Mouse (Mus musculus): ENCODE measurements around the gene Jmjd1c.

Jmjd1c gene

GRCm38 (mm10) chr10:67137437-67137836, 41.5 kb downstream of the Jmjd1c start:
- DNase-seq, result no peak

GRCm38 (mm10) chr10:67143661-67144060, 47.7 kb downstream of the Jmjd1c start:
- DNase-seq, result no peak

GRCm38 (mm10) chr10:67144269-67144668, 48.3 kb downstream of the Jmjd1c start:
- no peak for DNase-seq

DNA sequence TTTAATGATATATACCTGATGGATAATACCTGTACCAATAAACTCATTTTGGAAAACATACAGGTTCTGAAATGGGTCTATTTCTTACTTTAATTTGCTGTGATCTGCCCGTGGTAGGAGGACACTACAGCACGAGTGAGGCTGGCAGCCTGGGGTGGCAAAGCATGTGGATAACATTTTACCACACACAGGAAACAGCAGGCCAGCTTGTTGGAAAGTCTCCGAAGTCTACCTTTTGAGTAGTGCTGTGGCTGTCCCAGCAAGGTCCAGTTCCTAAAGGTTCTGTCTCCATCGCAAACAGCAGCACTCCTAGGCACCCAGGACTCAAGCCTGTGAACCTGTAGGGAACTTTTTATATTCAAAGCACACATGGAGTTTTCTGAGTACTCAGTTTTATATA, 49.7 kb downstream of the Jmjd1c start:
- no peak for DNase-seq

DNA sequence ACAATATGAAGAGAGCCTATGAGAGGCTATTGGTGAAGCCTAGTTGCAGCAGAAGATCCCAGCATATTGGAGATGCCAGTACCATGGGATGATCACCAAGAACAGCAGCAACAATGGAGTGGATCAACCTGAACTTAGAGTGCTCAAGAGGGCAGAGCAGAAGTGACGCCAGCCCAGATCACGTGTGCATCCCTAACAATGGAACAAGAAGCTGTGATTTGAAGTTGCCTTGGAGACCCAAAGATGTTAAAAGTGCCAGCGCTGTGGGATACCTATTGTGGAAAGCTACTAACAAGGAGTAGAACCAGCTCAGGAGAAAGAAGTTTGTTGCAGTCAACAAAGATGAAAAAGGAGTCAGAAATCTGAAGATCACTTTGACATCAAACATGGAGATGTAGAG, 55.8 kb downstream of the Jmjd1c start:
- DNase-seq, result no peak

GRCm38 (mm10) chr10:67154647-67155046, 58.7 kb downstream of the Jmjd1c start:
- DNase-seq, result no peak

- no peak for DNase-seq
These were observed 78.1 kb downstream of the Jmjd1c start for GRCm38 (mm10) chr10:67174049-67174448.

GRCm38 (mm10) chr10:67176031-67176430, 80.1 kb downstream of the Jmjd1c start:
- no peak for DNase-seq

GRCm38 (mm10) chr10:67176932-67177331, 81.0 kb downstream of the Jmjd1c start:
- DNase-seq, result no peak

DNA sequence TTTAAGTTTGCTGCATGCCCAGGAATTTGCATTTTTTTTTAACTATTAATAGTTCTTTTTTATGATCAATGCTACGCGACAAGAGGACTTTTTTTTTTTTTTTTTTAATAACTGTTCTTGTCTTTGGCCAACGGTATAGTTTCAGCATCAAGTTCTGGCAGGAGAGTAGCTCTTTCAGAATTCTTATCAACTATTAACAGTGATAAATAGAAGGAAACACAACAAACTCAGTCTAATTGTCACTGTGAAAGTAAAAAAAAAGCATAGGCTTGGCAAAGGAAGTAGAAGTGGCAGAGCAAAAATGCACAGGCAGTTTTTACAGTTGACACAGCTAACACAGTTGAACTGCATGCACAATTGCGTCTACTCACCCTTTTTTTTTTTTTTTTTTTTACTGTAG, 81.5 kb downstream of the Jmjd1c start:
- no peak for DNase-seq

- DNase-seq, result no peak
These were observed 84.1 kb downstream of the Jmjd1c start for GRCm38 (mm10) chr10:67180021-67180420.

- no peak for DNase-seq
These were observed 84.9 kb downstream of the Jmjd1c start for GRCm38 (mm10) chr10:67180799-67181198.

- peak; percentile 65 to 68 for DNase-seq
These were observed 86.7 kb downstream of the Jmjd1c start for GRCm38 (mm10) chr10:67182651-67183050.

DNA sequence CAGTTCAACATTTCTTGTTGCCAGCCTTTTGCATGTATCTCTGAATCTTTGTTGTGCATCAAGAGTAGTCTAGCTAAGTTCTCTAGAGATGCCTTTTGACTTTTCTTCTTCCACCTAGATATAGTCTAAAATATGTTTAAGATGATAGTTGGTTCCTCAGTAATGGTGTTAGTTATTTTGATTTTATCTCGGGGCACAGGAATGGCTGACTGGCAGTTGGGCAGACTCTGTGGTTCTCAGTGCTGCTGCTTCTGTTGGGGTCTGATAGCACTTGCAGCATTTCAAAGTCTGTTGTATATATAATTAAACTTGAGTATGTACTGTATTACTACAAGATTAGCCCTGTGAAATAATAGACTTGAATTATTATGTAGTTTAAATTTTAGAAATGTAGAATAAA, 87.2 kb downstream of the Jmjd1c start:
- DNase-seq, result no peak

DNA sequence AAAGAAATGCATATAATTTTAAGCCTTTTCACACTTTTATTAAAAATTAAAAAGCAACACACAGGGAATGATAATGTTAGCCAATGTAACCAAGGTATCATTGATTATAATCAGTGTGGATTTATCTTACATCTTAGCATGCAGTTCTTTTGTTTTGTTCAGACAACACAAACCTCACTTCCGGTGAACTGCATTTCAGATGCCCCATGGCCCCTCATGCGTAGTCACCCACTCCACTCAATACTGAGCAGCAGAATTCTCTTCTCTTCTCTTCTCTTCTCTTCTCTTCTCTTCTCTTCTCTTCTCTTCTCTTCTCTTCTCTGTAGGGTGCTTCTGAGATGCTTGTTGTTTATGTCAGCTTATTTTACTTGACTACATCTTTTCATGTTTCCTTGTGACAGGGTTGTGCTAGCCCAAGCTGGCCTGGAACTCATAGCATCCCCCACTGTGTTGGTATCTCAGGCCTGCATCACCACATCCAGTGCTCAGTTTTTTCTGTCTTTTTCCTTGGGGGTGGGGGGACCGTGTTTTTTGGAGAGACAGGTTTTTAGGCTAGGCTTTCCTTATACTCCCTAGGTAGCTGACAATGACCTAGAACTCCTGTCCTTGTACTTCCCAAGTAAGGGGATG, 88.6 kb downstream of the Jmjd1c start:
- DNase-seq, result peak in 1 of 2 experiments; percentile 37

DNA sequence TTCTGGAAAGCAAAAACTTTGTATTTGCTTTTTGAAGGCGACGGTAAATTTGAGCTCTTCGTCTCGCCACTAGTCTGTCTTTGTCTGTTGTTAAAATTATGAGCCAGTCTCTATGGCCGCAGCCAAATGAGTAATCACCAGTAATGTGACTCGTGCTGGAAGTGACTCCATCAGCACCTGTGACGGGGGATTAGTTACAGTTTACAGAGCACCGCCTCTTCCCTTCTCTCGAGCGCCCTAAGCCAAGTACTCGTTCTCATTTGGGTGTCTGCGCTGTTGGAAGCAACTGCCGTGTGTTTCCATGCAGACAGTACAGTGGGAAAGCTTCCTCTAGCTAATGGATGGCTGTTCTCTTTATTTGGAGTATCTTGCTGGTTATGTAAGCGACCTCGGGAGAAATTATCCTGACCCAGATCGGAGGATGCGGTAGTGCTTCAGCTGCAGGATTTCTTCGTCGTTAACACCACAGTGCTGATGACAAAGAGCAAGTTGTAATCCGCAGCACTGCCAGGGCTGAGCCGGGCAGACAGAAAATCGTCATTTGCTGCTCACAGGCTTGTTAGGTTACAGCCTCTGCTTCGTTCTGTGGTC, 89.7 kb downstream of the Jmjd1c start:
- peak; percentile 78 to 82 for DNase-seq

- DNase-seq, result no peak
These were observed 90.6 kb downstream of the Jmjd1c start for GRCm38 (mm10) chr10:67186489-67186888.

DNA sequence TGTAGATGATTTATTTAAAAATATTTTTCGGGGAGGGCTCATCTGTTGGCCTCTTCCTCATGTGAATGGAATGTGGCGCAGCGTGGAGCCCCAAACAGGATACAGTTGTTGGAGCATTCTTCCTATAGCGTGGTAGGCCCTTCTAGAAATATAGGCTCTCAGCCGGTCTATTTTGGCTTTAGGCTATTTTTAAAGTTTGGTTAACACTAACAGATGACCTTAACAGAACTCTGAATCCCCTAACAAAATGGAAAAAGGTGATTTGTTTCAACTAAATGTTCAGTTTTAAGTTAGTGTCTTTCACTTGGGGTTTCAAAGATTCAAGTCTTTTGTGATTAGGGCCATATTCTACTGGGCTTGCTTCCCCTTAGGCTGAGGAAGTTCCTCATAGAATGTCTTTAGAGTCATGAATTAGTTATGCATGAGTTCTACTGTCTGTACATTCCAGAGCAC, 91.1 kb downstream of the Jmjd1c start:
- peak; percentile 40 to 49 for DNase-seq

DNA sequence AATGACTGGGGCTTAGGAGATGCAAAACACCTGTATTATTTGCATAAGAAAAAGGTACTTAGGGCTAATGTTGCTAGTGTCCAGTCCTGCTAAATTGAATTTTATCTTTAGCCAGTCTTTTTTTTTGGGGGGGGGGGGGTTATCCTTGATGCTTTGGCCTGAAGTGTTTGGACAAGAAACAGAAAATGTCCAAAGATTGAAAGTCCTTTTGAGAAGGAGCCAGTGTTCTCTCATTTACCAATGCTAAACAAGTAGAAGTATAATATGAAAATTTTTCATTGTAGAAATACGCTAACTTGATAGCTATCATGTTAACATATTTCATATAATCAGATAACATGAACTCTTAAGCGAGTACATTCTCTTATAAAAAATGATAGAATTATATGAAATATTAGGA, 92.0 kb downstream of the Jmjd1c start:
- DNase-seq, result no peak

DNA sequence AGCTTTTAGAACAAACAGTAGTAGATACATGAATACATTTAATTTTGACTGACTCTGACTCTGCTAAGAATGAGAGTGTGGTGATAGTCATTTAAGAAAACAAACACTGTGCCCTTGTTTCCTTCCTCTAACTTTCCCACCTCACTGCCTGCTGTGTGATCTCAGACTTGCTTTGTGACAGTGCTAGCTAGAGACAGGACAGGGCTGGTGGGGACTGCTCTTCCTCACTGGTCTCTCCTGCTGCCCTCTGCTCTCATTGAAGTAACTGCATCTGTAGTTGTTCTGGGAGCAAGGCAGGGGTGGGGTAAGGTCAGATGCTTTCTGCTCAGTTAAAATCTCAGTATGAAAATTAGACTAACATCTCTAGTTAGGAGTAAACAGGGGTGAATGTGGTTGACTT, 93.1 kb downstream of the Jmjd1c start:
- DNase-seq, result peak in 1 of 2 experiments; percentile 28

DNA sequence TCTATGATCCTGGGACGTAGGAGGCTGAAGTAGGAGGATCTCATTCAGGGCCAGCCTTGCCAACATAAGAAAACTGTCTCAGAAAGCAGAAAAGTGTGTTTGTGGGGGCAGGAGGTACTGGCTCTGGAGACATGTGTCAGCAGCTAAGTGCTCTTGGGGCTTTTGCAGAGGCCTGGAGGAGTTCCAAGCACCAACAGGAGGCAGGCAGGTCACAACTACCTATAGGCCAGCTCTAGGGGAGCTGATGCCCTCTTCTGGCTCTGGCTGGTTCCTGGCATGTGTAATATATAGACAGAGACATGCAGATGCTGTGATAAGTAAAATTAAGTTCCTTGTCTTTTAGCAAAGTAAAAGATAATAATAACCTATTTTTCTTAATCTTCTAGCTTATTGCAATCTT, 94.3 kb downstream of the Jmjd1c start:
- DNase-seq, result peak; percentile 37 to 48

- peak; percentile 73 to 75 for DNase-seq
These were observed 96.4 kb downstream of the Jmjd1c start for GRCm38 (mm10) chr10:67192366-67192765.

DNA sequence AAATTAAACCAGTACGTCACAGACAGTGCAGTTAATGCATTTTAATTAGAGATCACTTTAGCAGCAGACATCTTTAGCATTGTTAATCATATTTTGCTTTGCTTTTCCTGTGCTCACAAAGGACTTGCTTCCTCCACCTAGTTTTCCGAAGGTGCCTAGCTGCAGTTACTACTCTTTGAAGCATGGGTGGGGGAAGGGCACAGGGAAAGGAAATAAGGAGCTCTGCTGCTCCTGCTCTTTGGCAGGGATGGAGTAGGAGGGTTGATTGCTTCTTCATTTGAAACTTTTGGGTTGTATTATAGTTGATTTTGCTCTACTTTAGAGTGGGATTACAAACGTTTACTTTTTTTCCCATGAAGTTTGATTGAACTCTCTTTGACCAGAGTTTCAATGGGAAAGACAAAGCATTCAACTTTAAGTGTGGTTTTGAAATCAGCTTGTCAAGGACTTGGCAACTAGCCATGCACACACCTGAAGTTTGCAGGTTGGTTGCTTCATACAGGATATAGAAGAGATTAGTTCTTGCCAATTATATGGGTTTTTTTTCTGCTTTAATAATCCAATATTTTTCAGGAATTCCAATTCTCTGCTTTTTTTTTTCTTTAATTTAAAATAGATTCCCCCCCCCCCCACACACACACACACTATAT, 97.2 kb downstream of the Jmjd1c start:
- no peak for DNase-seq

- no peak for DNase-seq
These were observed 98.1 kb downstream of the Jmjd1c start for GRCm38 (mm10) chr10:67194046-67194445.

Data from B cell, adult 2 months (primary cell).